Mouse (Mus musculus): ENCODE data around the gene Crybg3. TPM values are rescaled to one million over a fixed set of nuclear protein-coding genes. Genes with fewer than 3 reads are reported as not detected.
"Not testable (repeated sequence)": the region's sequence is repeated elsewhere in the genome, so short reads cannot be mapped to it uniquely, and the experiment has no call there.

The Crybg3 gene
- total RNA-seq, 2 experiments from 2014 or later = 4.1 to 6.8 TPM

GRCm38 (mm10) chr16:59459259-59459861 lies 141.4 kb downstream of the Crybg3 start:
- not testable (repeated sequence) for DNase-seq (ENCODE audit: low spot score in 2 of 2)

- DNase-seq (ENCODE audit: low spot score in 2 of 2) = no peak
Observed at GRCm38 (mm10) chr16:59451813-59452212, 149.0 kb downstream of the Crybg3 start.

GRCm38 (mm10) chr16:59449092-59449491 lies 151.7 kb downstream of the Crybg3 start:
- DNase-seq (ENCODE audit: low spot score in 2 of 2) = no peak

GRCm38 (mm10) chr16:59448181-59448580 lies 152.6 kb downstream of the Crybg3 start:
- DNase-seq (ENCODE audit: low spot score in 2 of 2) = no peak

- no peak for DNase-seq (ENCODE audit: low spot score in 2 of 2)
Observed at GRCm38 (mm10) chr16:59444880-59445559, 155.8 kb downstream of the Crybg3 start.

Other genes with a start within 250 kb of the Crybg3 start
- gene Olfr209, start 237.0 kb downstream of the Crybg3 start, total RNA-seq (2021) = not detected
- under 1 TPM; 0.12 to 0.16 TPM for gene Gabrr3, start 193.6 kb downstream of the Crybg3 start, total RNA-seq (2021)
- 10 to 100 TPM; 11.4 to 12.0 TPM for gene Riox2, start 129.2 kb downstream of the Crybg3 start, total RNA-seq (2021)
- 10 to 100 TPM; 26.3 to 34.0 TPM for gene Arl6, start 38.4 kb upstream of the Crybg3 start, total RNA-seq (2021)